Mouse (Mus musculus): ENCODE measurements around the gene Ttc41. TPM values are rescaled to one million over a fixed set of nuclear protein-coding genes. Genes with fewer than 3 reads are reported as not detected.

Ttc41 gene
- polyA plus RNA-seq, 1 experiment from 2014 or later = 0.33 TPM

GRCm38 (mm10) chr10:86765344-86765966 is 59.8 kb downstream of the Ttc41 start:
- H3K4me3 ChIP-seq (ENCODE audit: inconsistent target) = no peak overlapping the region
- WGBS (ENCODE audit: missing documents) = 94% methylated on average over 4 of the region's 4 CpGs

GRCm38 (mm10) chr10:86769216-86769615 is 63.6 kb downstream of the Ttc41 start:
- Histone ChIP-seq H3K27ac (no peak overlapping the region), H3K36me3 (ENCODE audit: inconsistent target) (no peaks in the 10 kb centered on the region), H3K4me3 (ENCODE audit: inconsistent target) (no peak overlapping the region), H3K79me2 (ENCODE audit: inconsistent target) (no peaks in the 10 kb centered on the region)
- 88% methylated on average over 5 of the region's 5 CpGs for WGBS (ENCODE audit: missing documents)

More at GRCm38 (mm10) chr10:86765344-86765966, 59.8 kb downstream of the Ttc41 start:
- no peaks in the 10 kb centered on the region for H3K36me3 ChIP-seq (ENCODE audit: inconsistent target)
- H3K27ac ChIP-seq = no peak overlapping the region
- H3K79me2 ChIP-seq (ENCODE audit: inconsistent target) = no peaks in the 10 kb centered on the region

- 91% methylated on average over 4 of the region's 4 CpGs for WGBS (ENCODE audit: missing documents)
Observed at GRCm38 (mm10) chr10:86769797-86770196, 64.2 kb downstream of the Ttc41 start.

GRCm38 (mm10) chr10:86771701-86772100 is 66.1 kb downstream of the Ttc41 start:
- H3K36me3 ChIP-seq (ENCODE audit: inconsistent target) = no peaks in the 10 kb centered on the region
- no peak overlapping the region for H3K27ac ChIP-seq
- no peak overlapping the region for H3K4me3 ChIP-seq (ENCODE audit: inconsistent target)
- H3K79me2 ChIP-seq (ENCODE audit: inconsistent target) = no peaks in the 10 kb centered on the region
- 93% methylated on average over 5 of the region's 5 CpGs for WGBS (ENCODE audit: missing documents)

More at GRCm38 (mm10) chr10:86769797-86770196, 64.2 kb downstream of the Ttc41 start:
- Histone ChIP-seq H3K36me3 (ENCODE audit: inconsistent target) (no peaks in the 10 kb centered on the region), H3K27ac (no peak overlapping the region), H3K4me3 (ENCODE audit: inconsistent target) (no peak overlapping the region), H3K79me2 (ENCODE audit: inconsistent target) (no peaks in the 10 kb centered on the region)

- 4% methylated on average over 6 of the region's 6 CpGs for WGBS (ENCODE audit: missing documents)
- Histone ChIP-seq H3K27ac (no peak overlapping the region), H3K4me3 (ENCODE audit: inconsistent target) (no peak overlapping the region)
Observed at GRCm38 (mm10) chr10:86772231-86772631, 66.6 kb downstream of the Ttc41 start.

GRCm38 (mm10) chr10:86773360-86773759 is 67.7 kb downstream of the Ttc41 start:
- Histone ChIP-seq H3K27ac (no peak overlapping the region), H3K79me2 (ENCODE audit: inconsistent target) (no peaks in the 10 kb centered on the region), H3K36me3 (ENCODE audit: inconsistent target) (no peaks in the 10 kb centered on the region), H3K4me3 (ENCODE audit: inconsistent target) (no peak overlapping the region)
- 64% methylated on average over 4 of the region's 4 CpGs for WGBS (ENCODE audit: missing documents)

More at GRCm38 (mm10) chr10:86772231-86772631, 66.6 kb downstream of the Ttc41 start:
- no peaks in the 10 kb centered on the region for H3K79me2 ChIP-seq (ENCODE audit: inconsistent target)
- H3K36me3 ChIP-seq (ENCODE audit: inconsistent target) = no peaks in the 10 kb centered on the region

- 97% methylated on average over 9 of the region's 9 CpGs for WGBS (ENCODE audit: missing documents)
- H3K79me2 ChIP-seq (ENCODE audit: inconsistent target) = peaks cover 22% of the 10 kb centered on the region
- no peak overlapping the region for H3K27ac ChIP-seq
Observed at GRCm38 (mm10) chr10:86776281-86776680, 70.7 kb downstream of the Ttc41 start.

GRCm38 (mm10) chr10:86777614-86778319 is 72.2 kb downstream of the Ttc41 start:
- peak overlapping the region; percentile 88 for H3K27ac ChIP-seq
- H3K36me3 ChIP-seq (ENCODE audit: inconsistent target) = no peaks in the 10 kb centered on the region
- H3K4me3 ChIP-seq (ENCODE audit: inconsistent target) = peak overlapping the region; percentile 44
- peaks cover 37% of the 10 kb centered on the region for H3K79me2 ChIP-seq (ENCODE audit: inconsistent target)
- 59% methylated on average over 19 of the region's 19 CpGs for WGBS (ENCODE audit: missing documents)

More at GRCm38 (mm10) chr10:86776281-86776680, 70.7 kb downstream of the Ttc41 start:
- Histone ChIP-seq H3K36me3 (ENCODE audit: inconsistent target) (no peaks in the 10 kb centered on the region), H3K4me3 (ENCODE audit: inconsistent target) (no peak overlapping the region)

- H3K4me3 ChIP-seq (ENCODE audit: inconsistent target) = peak within 1 kb of the TSS; percentile 84
- WGBS (ENCODE audit: missing documents) = under 1% methylated on average over 43 of the region's 44 CpGs
- peaks cover 45% of the 10 kb centered on the region for H3K79me2 ChIP-seq (ENCODE audit: inconsistent target)
- no peaks in the 10 kb centered on the region for H3K36me3 ChIP-seq (ENCODE audit: inconsistent target)
- H3K27ac ChIP-seq = peak within 1 kb of the TSS; percentile 88
Observed at GRCm38 (mm10) chr10:86778398-86779116, 72.9 kb downstream of the Ttc41 start, which contains the start of gene Nt5dc3. TSS of gene Nt5dc3 (plus strand) at chr10:86779005.

GRCm38 (mm10) chr10:86779117-86779755 is 73.6 kb downstream of the Ttc41 start:
- H3K27ac ChIP-seq = peak overlapping the region; percentile 38
- peak overlapping the region; percentile 84 for H3K4me3 ChIP-seq (ENCODE audit: inconsistent target)
- under 1% methylated on average over 57 of the region's 58 CpGs for WGBS (ENCODE audit: missing documents)
- no peaks in the 10 kb centered on the region for H3K36me3 ChIP-seq (ENCODE audit: inconsistent target)
- peaks cover 52% of the 10 kb centered on the region for H3K79me2 ChIP-seq (ENCODE audit: inconsistent target)

- Histone ChIP-seq H3K36me3 (ENCODE audit: inconsistent target) (no peaks in the 10 kb centered on the region), H3K4me3 (ENCODE audit: inconsistent target) (peak overlapping the region; percentile 84), H3K79me2 (ENCODE audit: inconsistent target) (peaks cover 59% of the 10 kb centered on the region), H3K27ac (peak overlapping the region; percentile 38)
- 28% methylated on average over 12 of the region's 12 CpGs for WGBS (ENCODE audit: missing documents)
Observed at GRCm38 (mm10) chr10:86779816-86780500, 74.3 kb downstream of the Ttc41 start.

GRCm38 (mm10) chr10:86781641-86782040 is 76.0 kb downstream of the Ttc41 start:
- Histone ChIP-seq H3K27ac (no peak overlapping the region), H3K79me2 (ENCODE audit: inconsistent target) (peaks cover 76% of the 10 kb centered on the region), H3K4me3 (ENCODE audit: inconsistent target) (no peak overlapping the region), H3K36me3 (ENCODE audit: inconsistent target) (no peaks in the 10 kb centered on the region)
- 95% methylated on average over 5 of the region's 5 CpGs for WGBS (ENCODE audit: missing documents)

GRCm38 (mm10) chr10:86782656-86783055 is 77.0 kb downstream of the Ttc41 start:
- no peak overlapping the region for H3K4me3 ChIP-seq (ENCODE audit: inconsistent target)
- H3K36me3 ChIP-seq (ENCODE audit: inconsistent target) = no peaks in the 10 kb centered on the region
- 89% methylated on average over 5 of the region's 5 CpGs for WGBS (ENCODE audit: missing documents)
- peaks cover 86% of the 10 kb centered on the region for H3K79me2 ChIP-seq (ENCODE audit: inconsistent target)
- H3K27ac ChIP-seq = no peak overlapping the region

- 89% methylated on average over 5 of the region's 5 CpGs for WGBS (ENCODE audit: missing documents)
- Histone ChIP-seq H3K4me3 (ENCODE audit: inconsistent target) (no peak overlapping the region), H3K79me2 (ENCODE audit: inconsistent target) (peaks cover 95% of the 10 kb centered on the region), H3K27ac (no peak overlapping the region), H3K36me3 (ENCODE audit: inconsistent target) (no peaks in the 10 kb centered on the region)
Observed at GRCm38 (mm10) chr10:86783561-86783960, 78.0 kb downstream of the Ttc41 start.

Data from macrophage (primary cell).